Mouse (Mus musculus): ENCODE results near the gene Agbl4. TPM values are rescaled to one million over a fixed set of nuclear protein-coding genes. Genes with fewer than 3 reads are reported as not detected.

Gene Agbl4
- polyA plus RNA-seq, 1 experiment: 0.05 TPM

GRCm38 (mm10) chr4:111473014-111473413 is 1075.6 kb downstream of the Agbl4 start:
- DNase-seq (ENCODE audit: low read depth, low spot score): no peak
- WGBS: 33% methylated on average over 1 of the region's 1 CpGs

DNA sequence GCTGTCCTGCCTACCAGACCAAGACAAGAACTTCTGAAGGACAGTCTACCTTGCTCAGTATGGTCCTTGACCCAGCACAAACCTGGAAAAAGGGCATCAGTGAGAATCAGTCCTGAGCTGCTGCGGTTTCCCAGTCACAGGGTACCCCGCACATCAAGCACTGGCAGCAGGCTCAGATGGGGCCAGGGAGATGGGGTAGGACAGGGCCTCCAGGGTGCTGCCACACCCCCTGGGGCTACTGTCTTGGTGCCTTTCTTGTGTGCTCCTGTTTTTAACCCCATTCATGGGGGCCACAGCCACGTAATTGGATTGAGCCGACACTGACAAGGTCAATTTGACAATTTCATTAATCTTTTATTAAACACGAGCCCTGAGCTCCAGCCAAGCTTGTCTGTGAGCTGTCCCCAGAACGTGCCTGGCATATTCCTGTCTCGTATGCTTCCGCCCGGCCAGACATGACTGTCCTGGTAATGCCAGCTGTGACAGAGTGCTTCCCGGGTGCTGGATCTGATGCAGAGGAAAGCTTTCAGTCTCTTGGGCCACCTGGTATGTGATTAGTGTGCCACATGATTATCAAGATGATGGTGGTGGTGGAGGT is 1078.0 kb downstream of the Agbl4 start:
- DNase-seq (ENCODE audit: low read depth, low spot score): no peak
- 76% methylated on average over 10 of the region's 10 CpGs for WGBS

DNA sequence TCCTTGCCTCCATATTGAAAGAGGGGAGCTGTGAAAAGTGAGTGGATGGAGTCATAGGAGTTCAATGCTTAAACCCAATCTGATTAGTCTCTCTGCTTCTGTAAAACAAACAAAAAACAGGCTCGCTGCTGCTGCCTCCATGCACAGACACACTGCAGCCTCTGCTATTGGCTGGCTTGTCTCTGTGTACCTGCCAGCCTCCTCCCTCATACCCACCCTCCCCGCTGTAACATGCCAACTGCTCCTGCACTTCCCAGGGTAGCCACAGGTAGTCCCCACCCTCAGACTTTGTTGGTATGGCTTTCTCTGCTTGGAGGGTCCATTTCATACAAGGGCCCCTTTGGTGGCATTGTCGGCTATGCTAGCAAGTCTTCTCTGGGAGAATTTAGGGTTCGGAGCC is 1080.0 kb downstream of the Agbl4 start:
- 46% methylated on average over 4 of the region's 4 CpGs for WGBS
- no peak for DNase-seq (ENCODE audit: low read depth, low spot score)

- no peak for DNase-seq (ENCODE audit: low read depth, low spot score)
- WGBS: 76% methylated on average over 5 of the region's 5 CpGs
Observed at GRCm38 (mm10) chr4:111483499-111483898, 1086.0 kb downstream of the Agbl4 start.

DNA sequence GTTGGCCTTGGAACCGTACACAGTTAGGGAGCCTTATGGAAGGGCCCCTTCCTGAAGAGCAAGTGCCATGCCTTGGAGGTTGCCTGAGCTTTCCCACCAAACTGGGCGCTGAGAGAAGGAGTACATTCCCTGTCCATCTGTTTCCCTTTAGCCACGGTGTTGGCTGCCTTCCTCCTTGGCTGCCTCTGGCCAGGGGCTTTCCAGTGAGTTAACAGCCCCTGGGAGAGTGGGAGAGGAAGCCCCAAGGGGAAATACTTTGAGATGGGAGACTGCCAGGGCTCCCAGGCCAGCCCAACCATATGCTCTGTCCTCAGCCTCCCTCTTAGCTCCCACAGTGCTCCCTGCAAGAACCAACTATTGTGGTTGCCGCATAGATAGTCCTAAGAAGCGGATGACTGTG is 1087.7 kb downstream of the Agbl4 start:
- no peak for DNase-seq (ENCODE audit: low read depth, low spot score)
- WGBS: 53% methylated on average over 5 of the region's 5 CpGs

- 80% methylated on average over 5 of the region's 5 CpGs for WGBS
- no peak for DNase-seq (ENCODE audit: low read depth, low spot score)
Observed at GRCm38 (mm10) chr4:111486187-111486586, 1088.7 kb downstream of the Agbl4 start.

GRCm38 (mm10) chr4:111487233-111487843 is 1089.9 kb downstream of the Agbl4 start:
- WGBS: 83% methylated on average over 4 of the region's 4 CpGs
- no peak for DNase-seq (ENCODE audit: low read depth, low spot score)

DNA sequence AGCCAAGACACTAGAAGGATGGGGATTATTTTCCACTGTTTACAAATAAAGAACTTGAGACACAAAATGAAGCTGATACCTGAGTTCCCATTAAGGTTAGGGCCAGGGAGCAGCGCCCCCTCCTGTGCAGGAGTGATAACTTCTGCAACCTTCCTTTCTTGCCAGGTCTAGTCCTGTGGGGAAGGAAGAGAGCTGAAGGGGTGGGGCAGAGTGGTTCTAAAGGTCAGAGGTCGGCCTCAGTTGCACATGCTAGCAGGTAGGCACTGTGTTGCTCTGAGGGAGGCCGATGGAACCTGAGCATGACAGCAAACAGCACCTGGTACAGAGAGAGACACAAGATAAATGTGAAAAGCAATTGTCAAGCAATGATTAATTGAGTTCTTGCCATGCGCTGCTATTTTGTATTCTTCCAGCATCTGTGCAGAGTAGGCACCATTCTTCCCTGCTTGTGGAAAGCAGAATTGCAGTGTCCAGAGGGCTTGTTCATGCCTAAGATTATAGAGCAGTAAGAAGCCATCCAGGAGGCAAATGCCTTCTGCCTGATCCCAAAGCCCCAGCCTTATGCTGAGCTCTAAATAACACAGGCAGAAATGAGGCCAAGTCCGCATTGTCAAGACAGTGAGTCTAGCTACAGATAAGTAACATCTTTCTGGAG is 1096.4 kb downstream of the Agbl4 start:
- no peak for DNase-seq (ENCODE audit: low read depth, low spot score)
- WGBS: 60% methylated on average over 5 of the region's 5 CpGs

DNA sequence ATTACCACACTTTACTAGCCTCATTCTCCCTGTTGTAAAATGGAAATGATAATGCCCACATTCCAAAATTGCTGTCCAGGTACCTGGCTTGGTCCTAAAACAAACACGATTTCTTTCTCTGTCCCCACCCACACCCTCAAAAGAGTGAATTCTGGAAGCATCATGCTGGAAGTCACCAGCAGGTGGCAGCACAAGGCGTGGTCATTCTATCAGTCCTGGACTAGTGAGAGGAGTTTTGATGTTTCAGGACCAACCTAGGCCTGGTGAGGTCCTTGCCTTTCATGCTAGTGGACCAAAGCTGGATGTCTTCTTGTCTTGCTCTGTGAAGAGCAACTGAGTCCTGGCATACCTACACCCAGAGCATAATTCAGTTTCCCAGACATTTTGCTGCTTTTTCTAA is 1098.5 kb downstream of the Agbl4 start:
- WGBS: 1% methylated on average over 2 of the region's 2 CpGs
- peak; percentile 21 for DNase-seq (ENCODE audit: low read depth, low spot score)

DNA sequence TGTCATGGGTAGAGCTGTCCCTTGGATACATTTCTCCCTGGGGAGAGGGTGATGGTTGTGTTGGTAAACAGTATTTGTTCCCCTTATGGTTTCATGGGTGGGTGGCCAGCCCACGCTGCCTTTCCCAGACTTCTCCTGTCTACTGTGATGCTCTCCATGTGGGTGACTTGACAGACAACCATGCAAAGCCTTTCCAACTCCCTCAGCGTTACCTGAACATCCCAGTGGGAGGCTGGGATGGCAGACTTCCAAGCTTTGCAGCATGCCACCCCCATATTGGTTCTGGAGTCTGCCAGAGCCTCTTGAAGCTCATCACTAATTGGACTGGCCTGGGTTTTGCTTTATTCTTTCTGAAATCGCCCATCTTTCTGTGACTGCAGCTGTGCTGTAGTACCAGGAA is 1101.3 kb downstream of the Agbl4 start:
- WGBS: 50% methylated on average over 3 of the region's 3 CpGs
- DNase-seq (ENCODE audit: low read depth, low spot score): no peak

- whole genome bisulfite sequencing: 81% methylated on average over 1 of the region's 1 CpGs
- no peak for DNase-seq (ENCODE audit: low read depth, low spot score)
Observed at GRCm38 (mm10) chr4:111501441-111501840, 1104.0 kb downstream of the Agbl4 start.

- 60% methylated on average over 5 of the region's 5 CpGs for WGBS
- no peak for DNase-seq (ENCODE audit: low read depth, low spot score)
Observed at GRCm38 (mm10) chr4:111502965-111503727, 1105.7 kb downstream of the Agbl4 start.

DNA sequence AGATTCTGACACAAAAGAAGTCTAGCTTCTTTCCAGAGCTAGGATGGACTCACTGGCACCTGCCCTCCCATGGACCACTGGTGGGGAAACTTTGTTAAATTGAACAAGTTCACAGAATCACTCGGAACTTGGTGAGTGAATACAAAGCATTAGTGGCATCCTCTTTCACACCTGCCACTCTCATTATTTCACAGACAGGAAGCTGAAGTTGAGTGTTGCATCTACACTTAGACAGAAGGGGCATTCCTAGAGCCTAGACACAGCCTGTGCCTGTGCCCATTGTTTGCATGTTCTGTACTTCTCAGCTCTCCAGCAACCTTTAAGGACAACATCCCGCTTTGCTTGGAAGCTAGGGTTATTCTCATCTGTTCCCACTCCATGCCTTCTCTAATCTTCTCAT is 1107.5 kb downstream of the Agbl4 start:
- 84% methylated on average over 2 of the region's 2 CpGs for WGBS
- DNase-seq (ENCODE audit: low read depth, low spot score): no peak

DNA sequence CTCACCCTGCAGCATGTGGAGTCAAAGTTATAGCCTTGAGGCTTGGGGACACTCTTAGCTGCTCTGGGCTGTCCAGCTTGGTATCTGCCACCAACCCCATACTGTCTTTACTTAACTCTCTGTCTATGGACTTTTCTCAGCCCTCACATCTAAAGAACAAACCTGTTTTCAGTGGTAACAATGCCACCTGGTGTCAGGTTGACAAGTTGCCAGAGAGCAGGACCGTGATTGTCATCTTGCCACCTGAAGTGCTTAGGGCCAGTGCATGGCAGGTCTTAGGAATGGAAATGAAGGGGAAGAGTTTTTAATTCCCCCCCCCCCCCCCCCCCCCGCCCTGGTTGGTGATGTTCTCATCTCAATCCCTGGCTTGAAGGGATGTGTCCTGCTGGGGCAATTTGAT is 1112.7 kb downstream of the Agbl4 start:
- no peak for DNase-seq (ENCODE audit: low read depth, low spot score)
- 22% methylated on average over 2 of the region's 2 CpGs for WGBS

DNA sequence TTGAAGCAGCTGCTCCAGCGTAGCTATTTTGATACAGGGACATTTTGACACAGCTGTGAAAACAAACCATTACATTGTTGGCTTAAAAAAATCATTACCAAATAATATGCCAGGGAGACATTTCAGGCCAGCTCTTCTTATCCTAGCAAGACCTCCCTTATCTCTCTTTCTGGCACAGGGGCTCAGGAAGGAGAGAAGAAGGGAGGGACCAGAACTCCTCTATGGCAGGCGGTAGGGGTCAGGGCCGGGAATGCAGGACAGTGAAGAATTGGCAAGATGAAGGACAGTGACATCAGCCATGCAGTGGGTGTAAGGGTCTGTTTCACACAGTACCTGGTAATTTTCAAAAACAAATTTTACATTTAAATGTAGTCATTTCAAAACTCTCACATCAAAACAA is 1116.5 kb downstream of the Agbl4 start:
- DNase-seq (ENCODE audit: low read depth, low spot score): no peak
- WGBS: 39% methylated on average over 3 of the region's 3 CpGs

DNA sequence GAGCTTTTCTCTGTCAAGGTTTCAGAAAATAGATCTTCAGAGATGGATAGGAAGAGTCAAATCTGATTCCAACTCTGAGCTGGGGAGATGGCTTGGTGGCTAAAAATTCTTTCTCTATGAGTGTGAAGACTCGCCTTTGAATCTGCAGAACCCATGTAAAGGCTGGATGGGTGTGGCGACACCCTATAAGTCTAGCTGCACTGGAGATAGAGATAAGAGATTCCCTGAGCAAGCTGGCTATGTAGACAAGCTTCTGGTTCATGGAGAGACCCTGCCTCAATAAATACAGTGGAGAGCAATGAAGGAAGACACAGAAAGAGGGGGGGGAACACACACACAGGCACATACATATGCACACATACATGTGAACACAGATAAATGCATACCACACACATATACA is 1118.7 kb downstream of the Agbl4 start:
- no peak for DNase-seq (ENCODE audit: low read depth, low spot score)
- WGBS: 77% methylated on average over 2 of the region's 2 CpGs

GRCm38 (mm10) chr4:111517063-111517792 is 1119.8 kb downstream of the Agbl4 start:
- WGBS: 67% methylated on average over 4 of the region's 4 CpGs
- no peak for DNase-seq (ENCODE audit: low read depth, low spot score)

DNA sequence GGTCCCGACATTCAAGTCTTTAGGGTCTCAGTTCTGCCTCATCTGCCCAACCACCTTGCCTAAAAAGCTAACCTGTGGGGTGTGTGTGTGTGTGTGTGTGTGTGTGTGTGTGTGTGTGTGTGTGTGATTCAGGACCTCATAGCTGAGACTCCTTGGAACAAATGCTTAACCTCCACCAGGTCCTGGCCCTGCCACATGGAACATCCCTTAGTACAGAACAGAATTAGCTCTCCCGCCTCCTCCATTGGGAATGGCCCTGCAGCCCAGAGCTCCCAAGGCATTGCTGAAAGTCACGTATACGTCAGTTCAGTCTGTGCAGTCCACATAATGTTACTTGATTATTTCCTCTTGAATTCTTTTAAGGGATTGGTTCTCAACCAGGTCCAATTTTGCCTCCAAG is 1120.7 kb downstream of the Agbl4 start:
- 94% methylated on average over 4 of the region's 4 CpGs for WGBS

DNA sequence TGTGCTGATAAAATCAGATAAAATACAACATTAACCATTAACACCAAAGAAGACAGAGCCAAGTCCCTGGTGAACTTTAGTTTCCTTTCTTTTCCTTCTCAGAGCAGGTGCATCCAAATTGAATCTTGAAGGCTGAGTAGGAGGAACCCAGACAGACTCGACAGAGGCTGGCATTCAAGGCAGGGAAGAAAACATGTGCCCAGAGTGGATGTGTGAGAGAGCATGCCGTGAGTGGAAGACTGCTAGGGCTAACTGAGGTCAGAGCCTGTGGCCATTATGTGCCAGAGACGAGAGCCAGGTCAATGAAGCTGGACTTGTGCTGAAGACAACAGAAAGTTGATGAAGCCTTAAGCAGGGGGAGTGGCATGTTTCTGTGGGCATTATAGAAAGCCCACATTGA is 1121.8 kb downstream of the Agbl4 start:
- DNase-seq (ENCODE audit: low read depth, low spot score): no peak

More for the DNA sequence above, 1120.7 kb downstream of the Agbl4 start:
- no peak for DNase-seq (ENCODE audit: low read depth, low spot score)

DNA sequence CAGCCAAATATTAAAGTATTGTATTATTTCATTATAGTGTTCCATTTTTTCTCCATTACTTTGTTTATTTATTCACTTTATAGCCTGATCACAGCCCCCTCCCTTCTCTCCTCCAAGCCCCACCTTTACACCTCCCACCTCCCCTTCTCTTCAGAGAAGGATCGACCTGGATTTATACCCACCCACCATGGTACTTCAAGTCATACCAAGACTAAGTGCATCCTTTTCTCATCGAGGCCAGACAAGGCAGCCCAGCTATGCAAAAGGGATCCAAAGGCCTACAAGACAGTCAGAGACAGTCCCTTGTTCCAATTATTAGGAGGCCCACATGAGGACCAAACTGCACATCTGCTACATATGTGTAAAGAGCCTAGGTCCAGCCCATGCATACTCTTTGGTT is 1122.5 kb downstream of the Agbl4 start:
- 75% methylated on average over 2 of the region's 2 CpGs for WGBS
- DNase-seq (ENCODE audit: low read depth, low spot score): no peak

More for the DNA sequence above, 1121.8 kb downstream of the Agbl4 start:
- WGBS: 56% methylated on average over 3 of the region's 3 CpGs
